Mouse (Mus musculus): Measurements from ENCODE around the gene Coro2a. TPM values are rescaled to one million over a fixed set of nuclear protein-coding genes. Genes with fewer than 3 reads are reported as not detected.

Gene Coro2a
- polyA plus RNA-seq, 1 experiment from 2014 or later, result 7.3 TPM

- ATAC-seq (ENCODE audit: insufficient number of reproducible peaks, insufficient read depth, low FRiP score, low TSS enrichment), result no peak
- H3K9me3 ChIP-seq, result no peaks in the 10 kb centered on the region
- H3K4me3 ChIP-seq, result peak overlapping the region; percentile 20; the same call in 1 of the 2 replicates
- H3K4me2 ChIP-seq (replicated peaks), result peak overlapping the region; percentile 86
- peaks cover 11% of the 10 kb centered on the region for H3K36me3 ChIP-seq
- H3K27me3 ChIP-seq, result peaks cover 21% of the 10 kb centered on the region
- no peak overlapping the region for H3K27ac ChIP-seq
- H3K4me1 ChIP-seq, result no peaks in the 10 kb centered on the region
- H3K9ac ChIP-seq, result no peak overlapping the region
- 11% methylated on average over 16 of the region's 16 CpGs for WGBS
Observed at GRCm38 (mm10) chr4:46507736-46508460, 94.1 kb downstream of the Coro2a start.

GRCm38 (mm10) chr4:46506801-46507610, 95.0 kb downstream of the Coro2a start:
- under 1% methylated on average over 79 of the region's 94 CpGs for WGBS
- Histone ChIP-seq H3K4me3 (peak overlapping the region; percentile 55), H3K9me3 (no peaks in the 10 kb centered on the region), H3K36me3 (peaks cover 20% of the 10 kb centered on the region), H3K4me2 (replicated peaks) (peak overlapping the region; percentile 86), H3K27ac (no peak overlapping the region), H3K27me3 (peaks cover 21% of the 10 kb centered on the region), H3K4me1 (no peaks in the 10 kb centered on the region), H3K9ac (peak overlapping the region; percentile 44; the same call in 1 of the 2 replicates)
- peak; percentile 84 for ATAC-seq (ENCODE audit: insufficient number of reproducible peaks, insufficient read depth, low FRiP score, low TSS enrichment)

GRCm38 (mm10) chr4:46505361-46506057, 96.5 kb downstream of the Coro2a start:
- Histone ChIP-seq H3K27me3 (peaks cover 21% of the 10 kb centered on the region), H3K4me1 (no peaks in the 10 kb centered on the region), H3K9me3 (no peaks in the 10 kb centered on the region), H3K9ac (no peak overlapping the region), H3K36me3 (peaks cover 35% of the 10 kb centered on the region), H3K4me3 (no peak overlapping the region), H3K4me2 (replicated peaks) (no peak overlapping the region), H3K27ac (no peak overlapping the region)
- 68% methylated on average over 8 of the region's 8 CpGs for WGBS
- ATAC-seq (ENCODE audit: insufficient number of reproducible peaks, insufficient read depth, low FRiP score, low TSS enrichment), result no peak

- peaks cover 43% of the 10 kb centered on the region for H3K36me3 ChIP-seq
- no peak overlapping the region for H3K9ac ChIP-seq
- no peak overlapping the region for H3K4me2 ChIP-seq (replicated peaks)
- no peak overlapping the region for H3K27ac ChIP-seq
- H3K4me3 ChIP-seq, result no peak overlapping the region
- H3K9me3 ChIP-seq, result no peaks in the 10 kb centered on the region
- no peaks in the 10 kb centered on the region for H3K4me1 ChIP-seq
- ATAC-seq (ENCODE audit: insufficient number of reproducible peaks, insufficient read depth, low FRiP score, low TSS enrichment), result no peak
- 83% methylated on average over 3 of the region's 3 CpGs for WGBS
- H3K27me3 ChIP-seq, result peaks cover 21% of the 10 kb centered on the region
Observed at GRCm38 (mm10) chr4:46503881-46504280, 98.1 kb downstream of the Coro2a start.

GRCm38 (mm10) chr4:46502606-46503502, 99.1 kb downstream of the Coro2a start:
- Histone ChIP-seq H3K4me2 (replicated peaks) (no peak overlapping the region), H3K4me3 (no peak overlapping the region), H3K27me3 (peaks cover 21% of the 10 kb centered on the region), H3K36me3 (peaks cover 43% of the 10 kb centered on the region), H3K4me1 (no peaks in the 10 kb centered on the region), H3K27ac (no peak overlapping the region), H3K9me3 (no peaks in the 10 kb centered on the region), H3K9ac (no peak overlapping the region)
- 71% methylated on average over 16 of the region's 16 CpGs for WGBS
- ATAC-seq (ENCODE audit: insufficient number of reproducible peaks, insufficient read depth, low FRiP score, low TSS enrichment), result no peak

- Histone ChIP-seq H3K9me3 (no peaks in the 10 kb centered on the region), H3K4me1 (no peaks in the 10 kb centered on the region), H3K27ac (no peak overlapping the region), H3K4me2 (replicated peaks) (no peak overlapping the region), H3K27me3 (no peaks in the 10 kb centered on the region), H3K36me3 (peaks cover 62% of the 10 kb centered on the region), H3K4me3 (no peak overlapping the region), H3K9ac (no peak overlapping the region)
- WGBS, result 17% methylated on average over 4 of the region's 4 CpGs
- ATAC-seq (ENCODE audit: insufficient number of reproducible peaks, insufficient read depth, low FRiP score, low TSS enrichment), result no peak
Observed at GRCm38 (mm10) chr4:46498976-46499375, 103.0 kb downstream of the Coro2a start.

- Histone ChIP-seq H3K4me1 (no peaks in the 10 kb centered on the region), H3K36me3 (peaks cover 64% of the 10 kb centered on the region), H3K9me3 (no peaks in the 10 kb centered on the region), H3K4me2 (replicated peaks) (no peak overlapping the region), H3K27ac (no peak overlapping the region), H3K27me3 (no peaks in the 10 kb centered on the region), H3K4me3 (no peak overlapping the region), H3K9ac (no peak overlapping the region)
- WGBS, result 56% methylated on average over 3 of the region's 3 CpGs
- no peak for ATAC-seq (ENCODE audit: insufficient number of reproducible peaks, insufficient read depth, low FRiP score, low TSS enrichment)
Observed at GRCm38 (mm10) chr4:46498511-46498910, 103.5 kb downstream of the Coro2a start.

GRCm38 (mm10) chr4:46497286-46497892, 104.6 kb downstream of the Coro2a start:
- H3K36me3 ChIP-seq, result peaks cover 65% of the 10 kb centered on the region
- 47% methylated on average over 4 of the region's 4 CpGs for WGBS
- no peak for ATAC-seq (ENCODE audit: insufficient number of reproducible peaks, insufficient read depth, low FRiP score, low TSS enrichment)

GRCm38 (mm10) chr4:46495543-46495942, 106.5 kb downstream of the Coro2a start:
- H3K36me3 ChIP-seq, result peaks cover 47% of the 10 kb centered on the region
- ATAC-seq (ENCODE audit: insufficient number of reproducible peaks, insufficient read depth, low FRiP score, low TSS enrichment), result no peak
- no peaks in the 10 kb centered on the region for H3K27me3 ChIP-seq
- H3K4me1 ChIP-seq, result 0 out of 2 replicates have a peak, but pooled peaks cover 1% of the 10 kb centered on the region
- H3K9me3 ChIP-seq, result no peaks in the 10 kb centered on the region
- no peak overlapping the region for H3K4me3 ChIP-seq
- no peak overlapping the region for H3K27ac ChIP-seq
- no peak overlapping the region for H3K4me2 ChIP-seq (replicated peaks)
- H3K9ac ChIP-seq, result no peak overlapping the region
- 84% methylated on average over 12 of the region's 12 CpGs for WGBS

More at GRCm38 (mm10) chr4:46497286-46497892, 104.6 kb downstream of the Coro2a start:
- Histone ChIP-seq H3K4me1 (no peaks in the 10 kb centered on the region), H3K4me3 (no peak overlapping the region), H3K4me2 (replicated peaks) (no peak overlapping the region), H3K27me3 (no peaks in the 10 kb centered on the region), H3K9me3 (no peaks in the 10 kb centered on the region), H3K9ac (no peak overlapping the region), H3K27ac (no peak overlapping the region)

- no peak for ATAC-seq (ENCODE audit: insufficient number of reproducible peaks, insufficient read depth, low FRiP score, low TSS enrichment)
- Histone ChIP-seq H3K27ac (no peak overlapping the region), H3K4me1 (peaks cover 8% of the 10 kb centered on the region), H3K4me3 (no peak overlapping the region), H3K9ac (no peak overlapping the region), H3K27me3 (no peaks in the 10 kb centered on the region), H3K36me3 (peaks cover 38% of the 10 kb centered on the region), H3K4me2 (replicated peaks) (no peak overlapping the region), H3K9me3 (no peaks in the 10 kb centered on the region)
- 94% methylated on average over 6 of the region's 6 CpGs for WGBS
Observed at GRCm38 (mm10) chr4:46493071-46493470, 108.9 kb downstream of the Coro2a start.
